Mouse (Mus musculus) megakaryocyte, embryonic 14.5 days (primary cell): ENCODE measurements around the gene B9d1.

Source experiments
- FLI1 ChIP-seq: IDR thresholded peaks from 2 replicates; pipeline ENCODE4 v1.6.1; 2012; ENCODE audit warnings: low read length, inconsistent platforms, mixed read lengths
- GATA1 ChIP-seq: IDR thresholded peaks from 3 replicates; pipeline ENCODE4 v1.6.1; 2012; ENCODE audit warnings: mixed read lengths, low read length, inconsistent platforms, borderline replicate concordance

- TF ChIP-seq GATA1 (no peak), FLI1 (no peak)
These were observed 13.9 kb upstream of the B9d1 start for GRCm38 (mm10) chr11:61490944-61491520.
